Mouse (Mus musculus) limb, embryonic 11.5 days (tissue): ENCODE measurements at regions not wholly inside any gene's neighbourhood (a gene's known extent, or its start where the extent isn't known, plus 50 kb on each side); places are given as distances from the start of the nearest gene placed in this dataset.
"Not testable (repeated sequence)": the region's sequence is repeated elsewhere in the genome, so short reads cannot be mapped to it uniquely, and the experiment has no call there.

Source experiments
- ATAC-seq: fragments of 200-750 bp; cut with Nextera tagmentation; 2 replicates; pipeline ENCODE4 v1.8.0; 2017; ENCODE audit warnings: low read depth; ENCODE audit not compliant: insufficient number of reproducible peaks, low FRiP score, low TSS enrichment
- DNase-seq: peaks from one replicate; pipeline ENCODE4 v3.0.0-alpha.2; 2015; ENCODE audit warnings: low spot score
- H3K27ac ChIP-seq: fragments of 300-500 bp; sonication (generic); replicated peaks from 2 replicates; pipeline ENCODE4 v1.5.1; 2014; ENCODE audit warnings: low read depth, mild to moderate bottlenecking, low read length
- H3K27me3 ChIP-seq: fragments of 300-500 bp; sonication (generic); 2 replicates; pipeline ENCODE4 v1.6.1; 2014; ENCODE audit warnings: mild to moderate bottlenecking, low read length, mixed read lengths; ENCODE audit not compliant: control insufficient read depth, insufficient read depth
- H3K36me3 ChIP-seq: fragments of 300-500 bp; sonication (generic); 2 replicates; pipeline ENCODE4 v1.6.1; 2014; ENCODE audit warnings: mild to moderate bottlenecking, low read length, moderate library complexity, mixed read lengths; ENCODE audit not compliant: control insufficient read depth, insufficient read depth
- H3K4me1 ChIP-seq: fragments of 300-500 bp; sonication (generic); 2 replicates; pipeline ENCODE4 v1.6.1; 2014; ENCODE audit warnings: low read length, mixed read lengths; ENCODE audit not compliant: control insufficient read depth, insufficient read depth
- H3K4me2 ChIP-seq: fragments of 300-500 bp; sonication (generic); 2 replicates; pipeline ENCODE4 v1.6.1; 2014; ENCODE audit warnings: low read depth, mild to moderate bottlenecking, moderate library complexity; ENCODE audit not compliant: severe bottlenecking
- H3K4me3 ChIP-seq: fragments of 300-500 bp; sonication (generic); 2 replicates; pipeline ENCODE4 v1.5.1; 2014; ENCODE audit warnings: low read depth, low read length
- H3K9ac ChIP-seq: fragments of 300-500 bp; sonication (generic); 2 replicates; pipeline ENCODE4 v1.6.1; 2014; ENCODE audit warnings: mild to moderate bottlenecking, low read length
- H3K9me3 ChIP-seq: fragments of 300-500 bp; sonication (generic); 2 replicates; pipeline ENCODE4 v1.6.1; 2016; ENCODE audit warnings: low read length; ENCODE audit not compliant: control insufficient read depth
- WGBS: fragments of 180-500 bp; shearing (Covaris S2); extraction: QIAGEN DNeasy Blood & Tissue Kit; methylation state at CpG from one replicate; pipeline ENCODE4 v1.1.7; 2014; 5-methylcytosine and 5-hydroxymethylcytosine counted together

GRCm38 (mm10) chr9:11378046-11378445 is 473.5 kb upstream of the Cntn5 start:
- H3K9ac ChIP-seq = no peak overlapping the region
- WGBS = 90% methylated on average over 4 of the region's 4 CpGs
- ATAC-seq (no peak), DNase-seq (no peak)
- no peak overlapping the region for H3K4me3 ChIP-seq
- no peak overlapping the region for H3K4me2 ChIP-seq
- no peaks in the 10 kb centered on the region for H3K9me3 ChIP-seq
- H3K4me1 ChIP-seq = no peaks in the 10 kb centered on the region
- H3K27me3 ChIP-seq = no peaks in the 10 kb centered on the region
- H3K36me3 ChIP-seq = no peaks in the 10 kb centered on the region
- no peak overlapping the region for H3K27ac ChIP-seq

GRCm38 (mm10) chr9:11377586-11377985 is 473.0 kb upstream of the Cntn5 start:
- Histone ChIP-seq H3K4me3 (no peak overlapping the region), H3K36me3 (no peaks in the 10 kb centered on the region), H3K9me3 (no peaks in the 10 kb centered on the region), H3K27ac (no peak overlapping the region), H3K4me2 (no peak overlapping the region), H3K4me1 (no peaks in the 10 kb centered on the region), H3K27me3 (no peaks in the 10 kb centered on the region), H3K9ac (no peak overlapping the region)
- no peak for ATAC-seq
- DNase-seq = no peak
- 62% methylated on average over 4 of the region's 4 CpGs for WGBS

DNA sequence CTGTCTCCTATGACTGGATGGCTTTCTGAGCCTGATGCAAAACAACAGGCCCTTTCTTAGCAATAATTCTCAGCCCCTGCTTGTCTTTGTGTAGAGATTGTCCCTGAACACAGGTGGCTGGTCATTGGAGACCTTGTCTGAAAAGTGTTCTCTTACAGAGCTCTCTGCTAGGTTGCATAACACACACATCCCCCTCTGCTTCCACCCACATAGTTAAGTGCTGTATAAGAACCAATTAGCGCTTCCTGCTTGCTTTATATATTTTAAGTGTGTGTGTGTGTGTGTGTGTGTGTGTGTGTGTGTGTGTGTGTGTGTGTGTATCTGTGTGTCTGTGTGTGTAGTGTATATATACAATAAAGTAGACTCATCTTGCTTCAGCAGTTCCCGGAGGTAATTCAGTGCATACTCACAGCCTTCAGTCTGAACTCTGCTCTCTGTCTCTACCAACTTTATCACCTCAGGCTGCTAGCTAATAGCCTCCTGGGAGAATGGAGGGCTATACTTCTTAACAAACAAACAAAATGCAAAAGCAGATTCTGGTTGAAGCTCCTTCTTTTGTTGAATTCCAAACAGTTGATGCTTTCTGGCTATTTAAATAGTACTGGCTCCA is 468.8 kb upstream of the Cntn5 start:
- Histone ChIP-seq H3K9me3 (no peaks in the 10 kb centered on the region), H3K36me3 (no peaks in the 10 kb centered on the region), H3K27ac (no peak overlapping the region), H3K9ac (no peak overlapping the region), H3K4me3 (no peak overlapping the region), H3K4me1 (no peaks in the 10 kb centered on the region), H3K4me2 (no peak overlapping the region), H3K27me3 (no peaks in the 10 kb centered on the region)
- no peak for DNase-seq
- 76% methylated on average over 2 of the region's 2 CpGs for WGBS
- ATAC-seq = no peak

GRCm38 (mm10) chr9:11368056-11368455 is 463.5 kb upstream of the Cntn5 start:
- WGBS = 67% methylated on average over 1 of the region's 1 CpGs
- ATAC-seq (no peak), DNase-seq (no peak)
- Histone ChIP-seq H3K9ac (no peak overlapping the region), H3K4me2 (no peak overlapping the region), H3K9me3 (no peaks in the 10 kb centered on the region), H3K27me3 (no peaks in the 10 kb centered on the region), H3K27ac (no peak overlapping the region), H3K4me1 (no peaks in the 10 kb centered on the region), H3K4me3 (no peak overlapping the region), H3K36me3 (no peaks in the 10 kb centered on the region)

DNA sequence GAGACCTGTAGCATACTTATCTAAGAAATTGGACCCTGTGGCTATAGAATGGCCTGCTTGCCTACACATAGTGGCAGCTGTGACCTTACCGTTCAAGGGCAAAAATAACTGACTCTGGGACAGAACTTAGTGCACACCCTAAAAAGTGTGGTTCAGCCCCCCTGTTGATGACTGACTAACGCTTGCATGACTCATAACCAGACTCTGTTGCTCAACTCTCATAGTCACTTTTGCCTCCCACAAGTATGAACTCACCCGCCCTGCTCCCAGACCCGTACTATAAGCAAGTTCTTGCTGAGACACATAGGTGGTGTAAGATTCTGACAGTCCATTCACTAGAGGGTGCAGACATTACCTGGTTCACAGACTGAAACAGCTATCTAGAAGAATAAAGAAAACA is 424.3 kb upstream of the Cntn5 start:
- DNase-seq = no peak
- Histone ChIP-seq H3K27ac (no peak overlapping the region), H3K36me3 (no peaks in the 10 kb centered on the region), H3K4me2 (no peak overlapping the region), H3K9me3 (no peaks in the 10 kb centered on the region), H3K4me3 (no peak overlapping the region), H3K4me1 (no peaks in the 10 kb centered on the region), H3K9ac (no peak overlapping the region), H3K27me3 (no peaks in the 10 kb centered on the region)
- 82% methylated on average over 4 of the region's 4 CpGs for WGBS
- no peak for ATAC-seq

GRCm38 (mm10) chr9:11317221-11317620 is 412.6 kb upstream of the Cntn5 start:
- H3K36me3 ChIP-seq = no peaks in the 10 kb centered on the region
- no peaks in the 10 kb centered on the region for H3K9me3 ChIP-seq
- DNase-seq = no peak
- no peak overlapping the region for H3K9ac ChIP-seq
- ATAC-seq = no peak
- no peaks in the 10 kb centered on the region for H3K27me3 ChIP-seq
- no peak overlapping the region for H3K27ac ChIP-seq
- H3K4me1 ChIP-seq = no peaks in the 10 kb centered on the region
- no peak overlapping the region for H3K4me3 ChIP-seq
- no peak overlapping the region for H3K4me2 ChIP-seq
- WGBS = 87% methylated on average over 1 of the region's 1 CpGs

DNA sequence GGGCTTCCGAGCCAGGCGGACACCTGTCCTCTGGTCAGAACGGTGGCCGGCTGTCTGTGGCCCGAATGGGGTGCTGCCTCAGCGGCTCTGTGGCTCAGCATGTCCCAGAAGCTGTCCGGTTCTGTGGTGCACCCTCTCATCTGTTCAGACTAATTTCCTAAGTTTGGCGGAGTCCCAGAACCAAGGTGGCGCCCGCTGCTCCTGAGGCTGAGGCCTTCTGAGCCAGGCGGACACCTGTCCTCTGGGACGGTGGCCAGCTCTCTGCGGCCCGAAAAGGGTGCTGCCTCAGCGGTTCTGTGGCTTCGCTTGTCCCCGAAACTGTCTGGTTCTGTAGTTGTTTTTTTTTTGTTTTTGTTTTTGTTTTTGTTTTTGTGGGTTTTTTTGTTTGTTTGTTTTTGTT is 392.5 kb upstream of the Cntn5 start:
- not testable (repeated sequence) for H3K4me2 ChIP-seq, H3K4me3 ChIP-seq, ATAC-seq, H3K27me3 ChIP-seq, H3K9ac ChIP-seq, H3K27ac ChIP-seq, DNase-seq, H3K9me3 ChIP-seq, H3K4me1 ChIP-seq, H3K36me3 ChIP-seq
- WGBS = 94% methylated on average over 17 of the region's 17 CpGs

DNA sequence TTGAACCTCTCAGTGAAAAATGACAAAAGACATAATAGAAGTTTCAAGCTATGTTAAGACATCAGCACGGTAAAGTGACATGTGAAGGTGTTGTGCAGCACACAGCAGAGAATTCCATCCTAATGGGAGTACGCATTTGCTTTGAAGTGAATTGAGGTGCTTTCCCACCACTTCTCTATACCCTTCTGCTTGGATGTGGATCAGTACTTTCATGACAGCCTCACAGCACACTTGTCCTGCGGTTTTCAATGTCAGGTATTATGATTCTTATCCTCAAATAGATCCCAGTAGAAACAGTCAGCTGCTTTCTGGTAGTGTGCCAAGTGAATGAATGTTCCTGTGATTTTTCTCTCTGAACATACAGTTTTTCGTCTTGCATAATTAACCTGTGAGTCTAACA is 380.6 kb upstream of the Cntn5 start:
- H3K4me3 ChIP-seq = no peak overlapping the region
- WGBS = 80% methylated on average over 4 of the region's 4 CpGs
- no peaks in the 10 kb centered on the region for H3K9me3 ChIP-seq
- ATAC-seq = no peak
- DNase-seq = no peak
- H3K27ac ChIP-seq = no peak overlapping the region
- H3K9ac ChIP-seq = no peak overlapping the region
- H3K4me1 ChIP-seq = no peaks in the 10 kb centered on the region
- H3K4me2 ChIP-seq = no peak overlapping the region
- H3K36me3 ChIP-seq = no peaks in the 10 kb centered on the region
- no peaks in the 10 kb centered on the region for H3K27me3 ChIP-seq

DNA sequence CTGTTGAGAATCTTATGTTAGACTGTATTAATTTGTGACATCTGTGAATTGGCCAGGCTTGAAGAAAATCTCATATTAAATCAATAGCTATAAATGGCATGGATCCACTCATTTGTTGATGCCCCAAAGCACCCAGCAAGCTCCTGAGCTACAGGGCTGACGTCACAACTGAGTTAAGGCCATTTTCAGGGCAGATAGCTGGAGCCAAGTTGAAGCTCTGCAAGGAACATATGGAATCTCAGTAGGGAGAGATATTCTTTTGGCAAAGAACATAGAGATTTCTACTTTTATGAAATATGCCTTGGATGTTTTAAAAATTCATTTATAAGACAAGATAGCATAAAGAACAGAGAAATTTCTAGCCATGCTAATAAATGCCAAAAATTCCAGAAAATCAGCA is 380.0 kb upstream of the Cntn5 start:
- Histone ChIP-seq H3K4me2 (no peak overlapping the region), H3K4me3 (no peak overlapping the region), H3K4me1 (no peaks in the 10 kb centered on the region), H3K36me3 (no peaks in the 10 kb centered on the region), H3K27me3 (no peaks in the 10 kb centered on the region), H3K9me3 (no peaks in the 10 kb centered on the region), H3K27ac (no peak overlapping the region), H3K9ac (no peak overlapping the region)
- no peak for DNase-seq
- WGBS = 79% methylated on average over 1 of the region's 1 CpGs
- no peak for ATAC-seq
